Mouse (Mus musculus): Measurements from ENCODE around the gene Hat1. TPM values are rescaled to one million over a fixed set of nuclear protein-coding genes. Genes with fewer than 3 reads are reported as not detected.

Hat1 gene
- 10 to 100 TPM; 23.0 to 85.1 (median 46.9) TPM for total RNA-seq (2018; cell fraction: chromatin; rRNA removed)
- total RNA-seq (2018; cell fraction: cytosol; rRNA removed): 10 to 100 TPM; 30.5 to 81.7 (median 57.6) TPM
- 10 to 100 TPM; 21.8 to 73.4 (median 48.9) TPM for total RNA-seq (2018; cell fraction: nucleus; rRNA removed)
- polyA plus RNA-seq (2018): 34.4 to 91.9 TPM (median 56.0 TPM) in 3 replicates

DNA sequence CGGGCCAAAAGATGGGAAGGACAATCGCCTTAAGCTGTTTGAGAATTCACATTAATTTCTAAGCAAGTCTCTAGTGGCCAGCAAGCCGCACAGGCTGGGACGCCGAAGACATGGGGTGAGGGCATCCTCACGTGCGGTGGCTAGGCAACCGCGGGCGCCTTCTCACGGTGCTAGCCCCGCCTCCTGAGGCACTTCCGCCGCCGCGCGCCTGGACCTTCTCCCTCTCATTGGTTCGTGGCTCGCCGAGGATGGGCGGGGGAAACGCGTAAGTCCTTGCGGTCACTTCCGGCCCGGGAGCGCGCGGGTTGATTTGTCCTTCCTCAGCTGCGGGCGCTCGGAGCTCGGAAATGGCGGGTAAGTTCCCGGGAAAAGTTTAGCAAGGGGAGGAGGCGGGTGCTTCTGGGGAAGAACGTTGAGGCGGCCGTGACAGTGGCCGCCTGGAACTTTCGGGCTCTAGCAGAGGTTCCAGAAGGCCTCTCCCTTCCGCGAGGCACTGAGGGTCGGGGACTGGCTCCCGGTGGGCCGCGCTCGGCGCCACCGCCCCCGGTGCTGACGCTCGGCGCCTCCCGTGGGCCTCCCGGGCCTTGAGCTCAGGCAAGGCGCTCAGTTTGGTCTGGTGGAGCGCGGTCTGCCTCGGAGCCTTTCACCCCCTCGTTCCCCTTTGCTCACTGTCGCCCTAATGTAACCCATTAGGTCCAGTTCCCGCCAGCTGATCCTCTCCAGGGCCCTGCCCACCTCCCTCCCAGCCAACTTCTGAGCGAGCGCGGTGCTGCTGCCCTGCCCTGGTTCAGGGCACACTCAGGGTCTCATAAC lies at the start of gene Hat1:
TSS of gene Hat1 (plus strand) at position 8 of the 813 bp plus-strand sequence.
- peaks cover 40% of the 10 kb centered on the region for H3K79me2 ChIP-seq (ENCODE audit: inconsistent target)
- peak within 1 kb of the TSS; percentile 73 for H3K4me3 ChIP-seq (ENCODE audit: inconsistent target)
- no peaks in the 10 kb centered on the region for H3K36me3 ChIP-seq (ENCODE audit: inconsistent target)
- H3K27ac ChIP-seq: peak within 1 kb of the TSS; percentile 66
- WGBS (ENCODE audit: missing documents): under 1% methylated on average over 66 of the region's 66 CpGs

- H3K79me2 ChIP-seq (ENCODE audit: inconsistent target): peaks cover 6% of the 10 kb centered on the region; the same call in 1 of the 2 replicates
- WGBS (ENCODE audit: missing documents): 26% methylated on average over 5 of the region's 5 CpGs
- H3K36me3 ChIP-seq (ENCODE audit: inconsistent target): peaks cover 11% of the 10 kb centered on the region; the same call in 1 of the 2 replicates
- no peak overlapping the region for H3K27ac ChIP-seq
- no peak overlapping the region for H3K4me3 ChIP-seq (ENCODE audit: inconsistent target)
Observed at GRCm38 (mm10) chr2:71340126-71340525, 48.6 kb upstream of the Hat1 start.

GRCm38 (mm10) chr2:71343884-71344640 lies 44.7 kb upstream of the Hat1 start:
- 65% methylated on average over 10 of the region's 10 CpGs for WGBS (ENCODE audit: missing documents)
- H3K79me2 ChIP-seq (ENCODE audit: inconsistent target): peaks cover 45% of the 10 kb centered on the region; the same call in 1 of the 2 replicates
- H3K36me3 ChIP-seq (ENCODE audit: inconsistent target): peaks cover 11% of the 10 kb centered on the region; the same call in 1 of the 2 replicates
- no peak overlapping the region for H3K4me3 ChIP-seq (ENCODE audit: inconsistent target)
- no peak overlapping the region for H3K27ac ChIP-seq

DNA sequence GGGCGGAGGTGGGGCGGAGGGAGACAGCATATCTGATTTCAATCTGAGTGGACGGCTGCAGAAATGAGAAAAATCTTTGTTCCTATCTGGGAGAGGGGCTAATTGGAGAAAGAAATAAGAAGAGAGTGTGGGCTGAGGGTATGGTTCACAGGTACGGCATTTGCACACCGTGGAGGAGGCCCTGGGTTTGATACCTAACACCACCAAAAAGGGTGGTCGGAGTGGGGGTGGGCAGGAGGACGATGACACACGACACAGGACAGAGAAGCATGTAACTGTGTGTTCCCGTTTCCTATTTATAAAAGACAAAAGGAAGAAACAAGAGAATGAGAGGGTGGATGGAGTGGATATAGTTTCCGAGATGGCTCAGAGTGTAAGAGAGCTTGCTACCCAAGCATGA lies 41.6 kb upstream of the Hat1 start:
- Histone ChIP-seq H3K79me2 (ENCODE audit: inconsistent target) (peaks cover 70% of the 10 kb centered on the region; the same call in 1 of the 2 replicates), H3K27ac (no peak overlapping the region), H3K4me3 (ENCODE audit: inconsistent target) (no peak overlapping the region), H3K36me3 (ENCODE audit: inconsistent target) (peaks cover 11% of the 10 kb centered on the region; the same call in 1 of the 2 replicates)
- WGBS (ENCODE audit: missing documents): 94% methylated on average over 10 of the region's 10 CpGs

DNA sequence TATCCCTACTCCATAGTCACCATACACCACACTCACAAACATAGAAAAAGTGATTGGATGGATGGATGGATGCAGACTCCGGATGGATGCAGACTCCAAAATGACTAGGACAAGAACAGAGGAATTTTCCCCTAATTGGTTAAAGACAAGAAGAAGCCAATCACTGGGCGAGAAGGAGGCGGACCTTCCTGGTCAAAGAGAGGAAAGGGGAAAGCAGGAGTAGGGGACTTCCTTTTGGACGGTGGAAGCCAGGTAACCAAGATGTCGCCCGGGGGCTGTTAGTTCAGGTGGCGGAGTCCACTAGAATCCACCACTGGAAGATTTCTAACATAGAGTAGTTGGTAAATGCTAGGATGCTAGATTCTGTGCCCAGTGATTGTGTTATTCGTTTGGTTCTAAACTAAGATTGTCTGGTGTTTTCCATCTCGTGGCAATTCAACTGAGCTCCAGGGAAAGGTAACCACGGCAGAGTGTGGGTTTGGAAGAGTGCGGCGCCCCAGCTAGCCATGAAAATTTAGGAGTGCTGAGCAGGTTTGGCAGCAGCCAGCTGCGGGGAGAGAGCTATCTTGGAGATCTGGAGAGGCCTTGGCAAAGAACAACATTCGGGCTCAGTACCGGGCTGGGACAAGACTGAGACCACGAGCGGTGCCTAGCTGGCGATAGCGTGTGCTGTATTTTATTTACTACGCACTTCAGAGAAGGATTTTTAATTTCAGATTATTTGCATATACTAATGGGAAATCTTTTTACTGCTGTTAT lies 40.8 kb upstream of the Hat1 start:
- 91% methylated on average over 19 of the region's 20 CpGs for WGBS (ENCODE audit: missing documents)
- H3K27ac ChIP-seq: no peak overlapping the region
- H3K79me2 ChIP-seq (ENCODE audit: inconsistent target): peaks cover 74% of the 10 kb centered on the region; the same call in 1 of the 2 replicates
- H3K4me3 ChIP-seq (ENCODE audit: inconsistent target): no peak overlapping the region
- H3K36me3 ChIP-seq (ENCODE audit: inconsistent target): peaks cover 7% of the 10 kb centered on the region; the same call in 1 of the 2 replicates

DNA sequence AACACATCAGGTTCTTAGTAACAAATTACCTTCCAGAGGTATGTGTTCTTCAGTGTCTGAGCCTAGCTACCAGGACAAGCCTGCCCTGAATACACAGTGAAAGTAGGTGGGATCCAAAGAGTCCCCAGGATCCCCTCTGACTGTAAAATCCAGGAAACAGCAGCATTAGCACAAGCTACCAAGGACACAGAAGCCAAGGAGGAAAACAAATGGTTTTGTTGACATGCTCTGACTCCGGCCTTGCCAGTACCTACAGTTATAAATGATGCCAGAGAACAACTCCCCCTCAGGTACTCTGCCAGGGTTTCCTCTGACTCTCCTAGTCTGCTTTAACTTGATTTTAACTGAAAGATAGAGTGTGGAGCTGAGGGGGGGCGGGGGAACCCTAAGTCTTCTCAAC lies 39.2 kb upstream of the Hat1 start:
- WGBS (ENCODE audit: missing documents): 82% methylated on average over 2 of the region's 2 CpGs
- H3K79me2 ChIP-seq (ENCODE audit: inconsistent target): peaks cover 78% of the 10 kb centered on the region; the same call in 1 of the 2 replicates
- no peak overlapping the region for H3K27ac ChIP-seq
- H3K36me3 ChIP-seq (ENCODE audit: inconsistent target): no peaks in the 10 kb centered on the region
- H3K4me3 ChIP-seq (ENCODE audit: inconsistent target): no peak overlapping the region

- no peak overlapping the region for H3K4me3 ChIP-seq (ENCODE audit: inconsistent target)
- H3K79me2 ChIP-seq (ENCODE audit: inconsistent target): peaks cover 77% of the 10 kb centered on the region; the same call in 1 of the 2 replicates
- WGBS (ENCODE audit: missing documents): 93% methylated on average over 7 of the region's 7 CpGs
- H3K36me3 ChIP-seq (ENCODE audit: inconsistent target): no peaks in the 10 kb centered on the region
- no peak overlapping the region for H3K27ac ChIP-seq
Observed at GRCm38 (mm10) chr2:71350181-71350580, 38.6 kb upstream of the Hat1 start.

DNA sequence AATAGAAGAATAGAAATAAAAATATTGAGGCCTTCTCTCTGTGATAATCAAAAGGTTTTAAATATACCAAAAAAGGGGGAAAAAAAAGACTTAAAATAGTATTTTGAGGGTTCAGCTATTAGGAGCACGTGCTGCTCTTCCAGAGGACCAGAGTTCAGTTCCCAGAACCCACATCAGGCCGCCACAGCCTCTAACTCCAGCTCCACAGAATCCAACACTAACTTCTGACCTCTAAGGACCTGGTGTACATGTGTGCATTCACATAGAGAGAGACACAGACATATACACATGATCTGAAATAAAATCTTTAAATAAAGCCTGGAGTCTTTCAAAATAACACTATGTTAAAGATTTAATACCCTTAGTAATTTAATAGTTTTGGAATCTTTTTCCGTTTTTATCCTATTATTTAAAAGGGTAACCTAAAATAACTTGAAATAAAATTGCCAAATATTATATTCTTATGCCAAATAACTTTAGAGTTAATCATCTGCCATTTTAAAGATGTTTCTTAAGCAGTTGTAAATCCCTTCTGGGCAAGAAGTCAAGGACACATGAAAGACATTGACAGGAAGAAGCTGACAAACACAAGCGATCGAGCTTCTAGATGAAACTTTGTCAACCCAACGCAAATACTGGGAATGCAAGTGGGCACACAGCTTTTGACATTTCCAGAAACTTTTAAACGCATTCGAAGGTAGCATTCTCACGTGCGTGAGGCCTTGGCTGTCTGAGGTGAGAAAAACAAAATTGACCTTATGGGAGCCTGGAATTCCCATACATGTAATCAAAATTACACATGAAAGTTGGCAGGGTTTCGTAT lies 37.6 kb upstream of the Hat1 start:
- Histone ChIP-seq H3K27ac (no peak overlapping the region), H3K79me2 (ENCODE audit: inconsistent target) (peaks cover 77% of the 10 kb centered on the region; the same call in 1 of the 2 replicates), H3K4me3 (ENCODE audit: inconsistent target) (no peak overlapping the region), H3K36me3 (ENCODE audit: inconsistent target) (no peaks in the 10 kb centered on the region)
- 93% methylated on average over 11 of the region's 11 CpGs for WGBS (ENCODE audit: missing documents)

- Histone ChIP-seq H3K36me3 (ENCODE audit: inconsistent target) (no peaks in the 10 kb centered on the region), H3K27ac (no peak overlapping the region), H3K79me2 (ENCODE audit: inconsistent target) (peaks cover 77% of the 10 kb centered on the region; the same call in 1 of the 2 replicates), H3K4me3 (ENCODE audit: inconsistent target) (no peak overlapping the region)
- 94% methylated on average over 3 of the region's 3 CpGs for WGBS (ENCODE audit: missing documents)
Observed at GRCm38 (mm10) chr2:71351727-71351987, 37.1 kb upstream of the Hat1 start.

- H3K79me2 ChIP-seq (ENCODE audit: inconsistent target): peaks cover 77% of the 10 kb centered on the region; the same call in 1 of the 2 replicates
- H3K27ac ChIP-seq: no peak overlapping the region
- no peak overlapping the region for H3K4me3 ChIP-seq (ENCODE audit: inconsistent target)
- no peaks in the 10 kb centered on the region for H3K36me3 ChIP-seq (ENCODE audit: inconsistent target)
- WGBS (ENCODE audit: missing documents): 45% methylated on average over 10 of the region's 10 CpGs
Observed at GRCm38 (mm10) chr2:71353306-71354054, 35.3 kb upstream of the Hat1 start.

DNA sequence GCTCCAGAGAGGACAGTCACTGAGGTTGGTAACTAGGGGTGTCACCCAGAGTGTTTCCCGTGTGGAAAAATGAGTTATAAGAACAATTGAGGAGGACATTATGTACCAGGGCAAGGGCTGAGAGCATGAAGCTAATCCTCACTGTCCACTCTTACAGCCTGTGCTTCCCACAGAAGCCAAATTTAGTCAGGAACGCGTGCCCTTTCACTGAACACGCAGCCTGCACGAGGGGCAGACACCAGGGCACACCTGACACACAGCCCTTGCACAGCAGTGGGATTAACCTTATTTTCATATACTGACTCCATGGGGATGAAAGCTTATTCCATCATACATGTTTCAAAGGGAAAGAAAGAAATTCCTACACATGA lies 34.7 kb upstream of the Hat1 start:
- Histone ChIP-seq H3K4me3 (ENCODE audit: inconsistent target) (no peak overlapping the region), H3K36me3 (ENCODE audit: inconsistent target) (no peaks in the 10 kb centered on the region), H3K79me2 (ENCODE audit: inconsistent target) (peaks cover 77% of the 10 kb centered on the region; the same call in 1 of the 2 replicates), H3K27ac (no peak overlapping the region)
- WGBS (ENCODE audit: missing documents): 73% methylated on average over 5 of the region's 5 CpGs

GRCm38 (mm10) chr2:71358347-71358746 lies 30.4 kb upstream of the Hat1 start:
- WGBS (ENCODE audit: missing documents): 95% methylated on average over 5 of the region's 5 CpGs
- Histone ChIP-seq H3K27ac (no peak overlapping the region), H3K79me2 (ENCODE audit: inconsistent target) (peaks cover 78% of the 10 kb centered on the region; the same call in 1 of the 2 replicates), H3K36me3 (ENCODE audit: inconsistent target) (peaks cover 13% of the 10 kb centered on the region; the same call in 1 of the 2 replicates), H3K4me3 (ENCODE audit: inconsistent target) (no peak overlapping the region)

- Histone ChIP-seq H3K79me2 (ENCODE audit: inconsistent target) (peaks cover 79% of the 10 kb centered on the region; the same call in 1 of the 2 replicates), H3K27ac (no peak overlapping the region), H3K36me3 (ENCODE audit: inconsistent target) (peaks cover 13% of the 10 kb centered on the region; the same call in 1 of the 2 replicates), H3K4me3 (ENCODE audit: inconsistent target) (no peak overlapping the region)
- 100% methylated on average over 1 of the region's 1 CpGs for WGBS (ENCODE audit: missing documents)
Observed at GRCm38 (mm10) chr2:71360192-71360591, 28.6 kb upstream of the Hat1 start.
